Mouse (Mus musculus) thymus, adult 2 months (tissue): ENCODE data around the gene Krt81.

Experiments used
- CTCF ChIP-seq: fragments of 200-500 bp; IDR thresholded peaks from 2 replicates; pipeline ENCODE4 v1.5.1; 2012; ENCODE audit warnings: mild to moderate bottlenecking, control low read depth, low read length, moderate library complexity, borderline replicate concordance; ENCODE audit not compliant: control insufficient read depth, poor library complexity, insufficient read depth; ENCODE audit errors: extremely low read depth
- POLR2A ChIP-seq: fragments of 200-500 bp; IDR thresholded peaks from 2 replicates; pipeline ENCODE4 v1.6.1; 2012; ENCODE audit warnings: mild to moderate bottlenecking, low read length, control low read depth, moderate library complexity; ENCODE audit not compliant: control insufficient read depth, poor library complexity, insufficient read depth; ENCODE audit errors: extremely low read depth

GRCm38 (mm10) chr15:101469093-101469492, 5.5 kb upstream of the Krt81 start:
- TF ChIP-seq POLR2A, result no peak
- no peak for TF ChIP-seq CTCF
